Mouse (Mus musculus) B cell, adult 62 days (primary cell): ENCODE data around the gene Trim2. TPM values are rescaled to one million over a fixed set of nuclear protein-coding genes. Genes with fewer than 3 reads are reported as not detected.

Source experiments
- total RNA-seq: library from RNA; stranded (reverse); gene quantifications from 4 replicates; pipeline ENCODE4 v1.2.4, GENCODE M21; 2023

Trim2 gene
- 0.47 to 1.2 TPM (median 0.53 TPM) in 4 replicates for total RNA-seq

GRCm38 (mm10) chr3:84306777-84307176 is at the start of gene Trim2:
Gene Trim2, minus strand, starts transcription at chr3:84306877.

GRCm38 (mm10) chr3:84173581-84174154 is 133.0 kb downstream of the Trim2 start, which contains the start of gene Gm6525:
Gene Gm6525, plus strand, starts transcription at chr3:84174104.

GRCm38 (mm10) chr3:84155558-84156006 is 151.1 kb downstream of the Trim2 start, which contains the start of gene Mnd1:
Gene Mnd1, minus strand, starts transcription at chr3:84155786.

Other genes starting within 250 kb of the Trim2 start
- 0.89 to 2.3 TPM (median 1.6 TPM) in 4 replicates for gene Mnd1, start 151.1 kb downstream of the Trim2 start, total RNA-seq
- gene Gm6525, start 132.8 kb downstream of the Trim2 start, total RNA-seq = not detected in 4 replicates
- 0.09 TPM in 1 of 4 replicates, not detected in the others for gene Fhdc1, start 173.6 kb upstream of the Trim2 start, total RNA-seq